Mouse (Mus musculus) thymus, postnatal 25 days (tissue): ENCODE measurements at regions not wholly inside any gene's neighbourhood (a gene's known extent, or its start where the extent isn't known, plus 50 kb on each side); places are given as distances from the start of the nearest gene placed in this dataset.

Source experiments
- DNase-seq: peaks from one replicate; pipeline ENCODE4 v3.0.0; 2022

DNA sequence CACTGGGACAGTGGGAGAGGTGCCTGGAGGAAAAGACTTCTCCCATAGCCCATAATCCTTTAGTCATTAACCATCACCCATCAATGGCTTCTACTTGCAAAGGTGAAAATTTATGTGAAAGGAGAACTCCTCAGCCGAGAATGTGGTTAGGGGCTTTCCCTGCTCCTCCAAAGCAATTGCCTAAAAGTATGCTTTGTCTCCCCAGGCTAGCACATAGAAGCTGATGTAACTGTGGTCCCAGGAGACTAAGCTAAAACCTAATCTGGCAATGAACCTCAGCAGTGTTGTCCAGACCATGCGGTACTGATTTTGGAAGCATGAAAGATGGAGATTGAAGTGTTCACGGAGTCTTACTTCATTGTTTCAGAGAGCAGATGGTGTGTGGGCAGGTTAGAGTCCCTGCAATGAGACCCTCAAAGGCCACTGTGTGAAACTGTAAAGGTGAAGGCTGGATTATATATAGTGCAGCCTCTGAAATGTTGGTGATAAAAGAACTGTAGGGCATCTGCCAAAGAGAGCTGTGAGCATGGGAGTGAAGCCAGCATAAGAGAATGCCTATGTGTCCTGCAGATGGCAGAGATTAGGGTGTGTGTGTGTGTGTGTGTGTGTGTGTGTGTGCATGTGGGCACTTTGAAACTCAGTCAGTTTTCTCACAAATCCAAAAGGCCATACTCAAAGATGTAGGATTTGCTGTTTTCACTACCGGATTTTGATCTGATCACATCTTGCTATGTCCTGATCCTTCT lies 289.6 kb upstream of the Fermt1 start:
- no peak for DNase-seq

DNA sequence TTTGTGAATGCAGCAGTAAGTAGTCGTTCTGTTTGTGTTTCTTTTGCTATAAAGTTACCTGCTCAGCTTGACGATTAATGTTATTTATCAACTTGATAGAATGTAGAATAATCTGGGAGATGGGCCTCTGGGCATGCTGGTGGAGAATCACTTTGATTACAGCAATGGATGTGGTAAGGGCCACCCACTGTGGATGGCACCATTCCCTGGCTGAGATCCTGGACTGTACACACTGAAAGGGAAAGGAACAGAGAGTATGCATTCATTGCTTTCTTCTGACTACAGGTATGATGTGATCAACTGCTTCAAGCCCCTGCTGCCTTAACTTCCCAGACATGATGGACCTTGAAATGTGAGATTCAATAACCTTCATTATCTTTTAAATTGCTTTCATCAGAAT lies 299.8 kb upstream of the Bmp2 start:
- DNase-seq, result no peak

DNA sequence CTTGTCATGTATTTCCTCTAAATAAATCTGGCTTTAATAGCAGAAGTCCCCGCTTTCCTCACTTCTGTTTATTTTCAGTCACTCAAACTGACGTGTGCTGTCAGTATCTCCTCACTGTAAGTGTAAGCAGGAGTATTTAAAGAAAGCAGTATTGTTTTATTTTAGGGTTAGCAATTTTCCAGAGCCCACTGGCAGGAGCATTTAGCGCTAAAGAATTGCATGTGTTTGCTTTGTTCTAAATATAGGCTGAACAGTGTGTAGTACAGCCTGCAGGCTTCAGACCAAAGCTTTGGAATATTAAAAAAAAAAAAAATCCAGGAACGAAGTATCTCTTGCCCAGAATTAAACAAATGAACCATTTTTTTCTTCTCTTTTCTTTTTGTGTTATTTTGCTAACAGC lies 277.5 kb upstream of the Bmp2 start:
- no peak for DNase-seq

DNA sequence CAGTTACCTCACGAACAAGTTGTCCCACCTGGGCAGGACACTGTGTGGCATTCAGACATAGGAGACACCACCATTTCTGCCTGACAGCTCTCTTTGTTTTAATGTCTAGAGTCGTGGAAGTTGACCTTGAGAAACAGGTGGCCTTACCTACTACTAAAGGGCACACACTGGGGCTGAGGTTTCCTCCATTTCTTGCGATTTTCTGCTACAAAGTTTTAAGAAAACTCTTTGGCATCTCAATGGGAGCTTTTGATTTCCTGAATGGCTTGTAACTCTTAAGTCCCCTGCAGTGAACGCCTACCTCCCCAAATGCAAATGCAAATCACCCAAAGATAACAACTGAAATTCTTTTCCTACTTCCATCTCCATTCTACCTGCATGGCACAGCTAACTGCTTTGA lies 273.4 kb upstream of the Bmp2 start:
- no peak for DNase-seq

DNA sequence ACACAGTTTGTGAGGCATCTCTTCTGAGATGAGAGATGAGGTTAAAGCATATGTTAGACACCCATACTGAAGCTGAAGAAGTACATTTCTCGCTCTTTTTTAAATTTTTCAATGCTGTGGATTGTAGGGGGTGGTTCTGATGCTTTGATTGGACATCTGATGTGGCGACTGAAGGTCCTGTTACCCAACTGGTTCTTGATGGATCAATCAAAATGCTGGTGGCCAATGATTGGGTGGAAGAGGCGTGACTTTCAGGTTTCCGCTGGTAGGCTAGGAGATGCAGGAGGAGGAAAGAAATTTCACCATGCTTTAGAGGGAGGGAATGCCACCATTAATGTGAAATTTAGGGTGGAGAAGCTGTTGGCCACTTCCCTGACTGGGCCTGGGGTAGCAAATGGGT lies 272.7 kb upstream of the Bmp2 start:
- DNase-seq, result no peak

DNA sequence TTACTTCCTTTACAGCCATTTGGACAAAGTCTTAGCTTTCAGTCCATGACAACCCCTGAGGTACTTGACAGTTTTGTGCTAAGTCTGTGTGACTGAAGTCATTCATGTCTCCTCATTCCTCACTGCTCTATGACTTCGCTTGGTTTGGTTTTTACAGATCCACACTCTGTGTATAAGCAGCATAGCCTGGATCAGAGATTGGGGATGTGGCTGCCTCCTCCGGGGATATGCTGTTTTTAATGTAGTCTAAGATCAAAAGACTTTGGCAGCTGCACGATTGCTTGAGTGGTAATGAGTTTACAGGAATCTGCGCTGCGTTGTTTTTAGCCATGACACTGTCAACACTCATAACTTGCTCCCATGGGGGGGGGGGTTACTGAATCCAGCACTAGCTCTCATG lies 269.3 kb upstream of the Bmp2 start:
- DNase-seq, result no peak

DNA sequence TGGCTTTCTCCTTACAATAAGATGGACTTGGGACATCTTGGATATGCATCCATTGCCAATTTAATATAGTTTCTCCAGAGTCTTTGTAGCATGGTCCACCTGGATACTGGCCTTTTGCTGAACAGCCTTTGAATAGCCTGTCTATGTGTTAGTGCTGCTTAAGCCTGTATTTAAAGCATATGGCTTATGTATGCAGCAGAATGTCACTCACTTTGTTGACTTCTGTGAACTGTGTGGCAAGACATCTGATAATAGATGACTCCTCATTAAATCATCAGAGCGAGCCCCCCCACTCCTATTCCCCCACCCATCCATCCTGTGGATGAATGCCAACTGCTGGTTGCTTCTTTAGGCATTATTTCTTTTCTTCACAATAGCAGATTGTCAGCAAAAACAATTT lies 268.2 kb upstream of the Bmp2 start:
- DNase-seq, result no peak

DNA sequence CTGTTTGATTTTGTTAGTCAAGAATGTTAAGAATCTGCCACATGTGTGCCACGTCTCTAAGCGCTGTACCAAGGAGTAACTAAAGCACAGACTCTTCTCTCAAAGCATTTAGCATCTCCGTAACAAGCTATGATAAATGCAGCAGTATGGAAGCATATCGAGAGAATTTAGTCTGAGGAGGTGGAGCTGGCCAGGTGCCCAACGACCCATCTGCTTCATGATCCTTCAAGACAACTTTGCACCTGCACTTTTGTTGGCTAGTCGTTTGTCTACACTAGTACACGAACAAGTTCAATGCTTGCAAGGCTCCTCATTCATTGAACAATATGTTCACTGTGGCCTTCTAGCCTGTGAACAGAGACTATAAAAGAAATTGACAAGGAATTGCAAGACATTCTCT lies 257.8 kb upstream of the Bmp2 start:
- no peak for DNase-seq

DNA sequence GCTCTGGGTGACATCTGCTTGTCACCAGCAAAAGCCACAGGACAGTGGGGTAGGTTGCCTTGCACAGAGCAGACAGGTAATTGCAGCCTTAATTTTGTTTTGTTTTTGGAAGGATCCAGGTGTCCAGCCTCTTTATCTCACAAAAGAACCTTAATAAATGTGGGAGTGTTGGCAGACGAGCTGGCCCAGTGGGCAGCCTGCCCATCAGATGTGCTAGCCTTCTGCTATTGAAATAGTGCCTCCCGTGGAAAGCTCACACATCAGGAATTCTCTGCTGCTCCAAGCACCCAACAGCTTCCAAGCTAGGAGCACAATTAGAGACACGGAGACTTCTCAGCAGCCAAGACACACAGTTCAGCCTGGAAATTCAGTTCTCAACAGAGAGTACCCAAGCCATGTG lies 246.0 kb upstream of the Bmp2 start:
- no peak for DNase-seq

DNA sequence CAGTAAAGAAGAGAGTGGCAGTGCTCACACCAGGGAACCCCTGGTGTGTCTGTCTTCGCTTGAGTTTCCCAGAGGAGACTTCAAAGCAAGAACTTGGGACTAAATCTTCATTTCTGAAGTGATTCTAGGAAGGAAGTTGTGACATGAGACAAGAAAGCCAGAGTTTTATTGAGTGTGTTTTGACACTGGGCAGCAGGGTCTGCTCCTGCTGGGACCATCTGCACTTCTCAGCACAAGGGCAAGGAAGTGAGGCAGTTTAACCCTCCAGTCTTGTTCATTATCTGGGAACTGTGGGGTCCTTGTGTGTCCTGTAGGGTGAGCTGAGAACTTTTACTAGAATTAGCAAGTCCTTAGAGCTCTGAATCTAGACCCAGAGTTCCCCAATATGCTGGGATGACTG lies 241.0 kb upstream of the Bmp2 start:
- DNase-seq, result no peak

DNA sequence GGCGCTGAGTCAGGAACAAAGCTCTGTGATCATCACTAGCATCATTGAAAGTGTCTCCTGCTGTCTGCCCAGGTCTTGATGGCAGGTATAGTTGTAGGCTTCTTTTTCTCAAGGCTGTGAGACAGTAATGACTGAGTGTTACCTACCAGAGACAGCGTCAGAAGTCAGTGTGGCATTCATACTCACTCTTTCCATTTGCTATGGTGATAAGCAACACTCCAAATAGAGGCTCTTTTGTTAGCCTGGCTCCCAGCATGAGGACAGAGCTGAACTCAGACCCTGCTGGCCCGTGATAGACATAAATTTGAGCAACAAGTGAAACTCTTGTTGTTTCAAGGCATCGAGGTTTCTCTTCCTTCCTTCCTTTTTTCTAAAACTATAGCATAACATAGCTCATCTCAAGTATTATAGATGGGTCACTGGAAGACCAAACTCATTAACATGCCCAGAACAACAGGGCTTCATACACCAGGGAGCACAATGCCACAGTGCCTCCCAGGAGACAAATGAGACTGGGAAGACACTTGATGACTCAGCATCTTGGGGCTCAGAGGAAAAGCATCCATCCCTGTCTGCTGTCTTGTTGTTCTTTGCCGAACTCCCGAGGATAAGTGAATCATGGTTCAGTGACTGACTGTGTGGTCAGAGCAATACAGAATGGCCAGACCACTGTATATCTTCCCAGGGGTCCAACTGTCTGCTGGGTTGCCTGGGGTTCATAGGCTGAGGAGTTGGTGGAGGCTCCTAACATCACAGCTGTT lies 225.5 kb upstream of the Bmp2 start:
- DNase-seq, result no peak

DNA sequence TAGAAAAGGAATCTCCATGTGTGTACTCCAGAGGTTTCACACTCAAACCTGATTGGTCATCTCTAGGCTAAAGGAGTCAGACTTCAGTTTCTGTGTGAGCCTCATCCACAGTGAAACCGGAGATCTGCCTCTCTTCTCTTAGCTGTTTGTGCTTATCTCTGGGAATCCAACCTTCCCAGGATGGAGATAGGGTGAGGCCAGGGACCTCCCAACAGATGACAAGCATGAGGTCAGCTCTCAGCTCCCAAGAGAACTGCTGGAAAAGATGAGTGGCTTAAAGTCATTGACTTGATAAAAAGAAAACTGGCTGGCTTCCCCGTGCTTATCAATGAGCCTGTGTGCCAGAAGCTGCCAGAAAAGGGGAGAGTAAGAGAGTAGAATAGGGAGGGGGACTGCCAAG lies 224.3 kb upstream of the Bmp2 start:
- no peak for DNase-seq

DNA sequence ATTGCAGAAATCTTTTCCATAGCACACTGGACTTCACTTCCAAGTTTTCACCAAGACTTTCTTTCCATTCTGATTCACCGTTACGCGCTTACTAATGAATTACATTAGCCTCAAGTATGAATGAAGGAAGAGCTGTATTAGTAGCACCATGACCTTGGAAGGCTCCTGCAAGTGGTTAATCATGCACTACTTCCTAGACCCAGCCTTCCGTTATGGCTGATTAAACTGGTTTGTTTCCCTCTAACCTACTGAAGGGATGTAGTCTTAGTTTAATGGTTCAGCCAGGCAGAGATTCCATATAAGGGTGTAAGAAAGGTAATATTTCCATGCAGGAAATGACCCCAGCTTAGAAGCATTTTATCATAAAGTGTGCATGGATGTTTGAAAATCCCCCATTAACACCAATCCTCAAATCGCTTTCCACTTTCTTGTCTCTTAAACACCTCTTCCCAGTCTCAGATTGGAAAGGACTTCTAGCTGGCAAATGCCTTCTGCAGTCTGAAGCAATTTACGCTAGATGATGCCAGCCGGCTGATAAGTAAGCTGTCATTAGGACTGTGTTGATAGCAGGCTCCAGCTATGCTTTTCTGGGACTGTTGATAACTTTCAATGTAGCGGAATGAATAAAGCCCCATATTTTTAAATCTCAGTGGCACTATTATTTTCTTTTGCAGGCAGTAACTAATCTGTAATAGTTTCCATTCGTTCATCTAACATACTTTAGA lies 215.6 kb upstream of the Bmp2 start:
- no peak for DNase-seq

DNA sequence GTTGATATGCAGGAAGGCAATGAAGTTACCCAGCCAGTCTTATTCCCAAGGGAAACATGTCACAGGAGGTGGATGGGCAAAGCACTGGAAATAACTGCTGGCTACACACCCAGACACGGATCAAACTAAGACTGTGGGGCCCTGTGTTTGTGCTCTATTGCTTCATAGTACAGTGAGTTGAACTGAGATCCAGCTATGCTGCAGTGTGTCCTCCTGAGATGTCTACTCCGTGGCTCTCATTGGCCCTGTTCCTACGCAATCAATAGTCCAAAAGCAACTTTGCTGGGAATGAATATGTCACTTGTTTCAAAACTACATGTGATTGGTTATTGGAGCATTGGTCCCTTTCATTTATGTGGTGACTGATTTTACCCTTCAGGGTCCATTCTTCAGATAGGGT lies 213.8 kb upstream of the Bmp2 start:
- DNase-seq, result no peak

DNA sequence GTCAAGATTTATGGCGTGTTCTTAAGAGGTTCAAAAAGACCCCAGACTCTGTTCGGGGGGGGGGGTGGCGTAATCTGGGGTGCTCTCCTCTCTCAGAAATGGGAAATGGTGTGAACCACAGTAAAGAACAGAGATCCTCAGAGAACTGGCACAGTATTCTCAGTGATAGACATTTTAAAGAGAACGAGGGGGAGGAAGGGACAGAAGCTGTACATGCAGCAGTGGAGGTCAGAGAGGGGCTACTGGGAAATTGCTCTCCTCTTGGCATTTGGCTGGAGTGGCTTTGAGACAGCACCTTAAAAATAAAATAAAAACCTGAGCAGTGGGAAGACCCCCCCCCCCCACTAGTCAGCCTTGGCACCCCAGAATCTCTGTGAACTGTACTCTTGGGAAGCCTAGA lies 210.6 kb upstream of the Bmp2 start:
- DNase-seq, result no peak

DNA sequence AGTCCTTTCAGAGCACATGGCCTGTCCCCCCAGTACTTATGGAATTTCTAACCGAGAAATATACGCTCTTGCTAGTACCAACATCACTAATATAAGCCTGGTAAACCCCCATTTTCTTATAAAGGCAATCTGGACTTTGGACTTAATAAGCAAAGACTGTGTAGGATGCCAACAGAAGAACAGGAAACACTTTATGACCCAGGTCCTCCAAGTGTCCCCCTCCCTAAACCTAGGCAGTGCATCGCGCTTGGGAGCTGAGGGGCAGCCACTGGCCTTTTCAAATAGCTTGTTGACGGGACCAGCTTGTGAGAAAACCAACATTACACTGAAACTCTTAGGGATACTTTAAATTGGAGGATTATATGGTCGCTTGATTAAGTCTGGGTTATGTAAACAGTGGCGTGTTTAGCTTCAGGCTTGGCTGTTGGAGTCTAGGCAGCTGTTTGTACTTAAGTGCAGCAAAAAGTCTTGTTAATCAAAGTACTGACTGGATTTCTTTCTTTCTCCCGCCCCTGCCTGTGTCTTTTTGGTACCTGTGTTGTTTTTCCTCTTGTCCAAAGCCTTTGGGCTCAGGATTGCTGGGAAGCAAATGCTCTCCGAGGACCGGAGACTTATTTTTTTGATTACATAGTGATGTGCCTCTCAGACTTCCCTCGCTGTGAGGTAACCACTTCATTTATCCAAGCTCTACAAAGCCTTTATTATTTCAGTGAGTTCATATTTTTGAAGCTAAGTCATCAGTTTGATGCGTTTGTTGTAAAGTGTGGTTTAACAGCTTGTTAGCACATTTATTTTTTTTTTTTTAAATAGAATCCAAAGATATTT lies 205.8 kb upstream of the Bmp2 start:
- DNase-seq, result no peak

DNA sequence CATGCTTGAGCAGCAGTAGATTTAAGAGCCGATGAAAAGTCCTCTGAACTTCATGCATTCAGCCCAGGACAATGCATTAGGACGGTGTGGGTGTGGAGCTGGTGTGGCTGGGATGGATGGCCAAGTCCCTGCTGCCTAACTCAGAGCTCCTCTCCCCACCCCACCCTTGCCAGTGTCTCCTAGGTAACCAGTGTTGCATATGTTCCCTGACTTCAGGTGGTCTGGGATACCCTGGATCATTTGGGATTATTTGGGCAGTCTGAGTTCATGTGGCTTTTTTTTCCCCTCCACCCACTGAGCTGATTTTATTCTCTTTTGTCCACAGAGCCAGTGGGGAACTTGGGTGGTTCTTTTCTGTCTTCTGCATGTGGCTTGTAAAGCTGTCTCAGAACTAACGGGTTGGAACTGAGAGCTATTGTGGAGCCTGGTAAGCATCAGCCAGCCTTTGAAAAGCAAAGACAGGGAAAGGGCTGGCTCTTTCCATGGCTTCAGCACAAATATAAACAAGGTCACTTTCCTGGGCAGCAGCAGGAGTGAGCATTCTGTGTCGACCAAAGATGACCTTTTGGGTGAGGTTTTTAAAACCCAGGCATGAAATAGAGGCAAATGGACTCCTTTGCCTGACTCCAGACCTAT lies 205.1 kb upstream of the Bmp2 start:
- DNase-seq, result no peak

DNA sequence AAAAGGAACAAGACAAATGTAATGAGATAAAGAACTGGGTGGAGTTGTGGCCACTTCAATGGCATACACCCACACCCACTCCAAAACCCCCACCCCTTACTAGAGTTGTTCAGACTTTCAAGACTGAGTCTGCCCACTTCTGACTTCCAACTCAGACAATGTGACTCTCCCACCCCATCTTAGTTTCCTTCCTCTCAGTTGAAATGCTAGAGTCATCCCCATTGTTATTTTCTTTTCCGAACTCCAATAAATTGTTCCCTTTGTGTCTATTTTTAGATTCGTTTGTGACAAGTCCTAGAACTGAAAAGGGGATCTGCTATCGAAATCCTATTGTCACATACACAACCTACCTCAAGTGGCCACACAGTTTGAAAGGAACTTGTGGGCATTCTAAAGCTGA lies 200.7 kb upstream of the Bmp2 start:
- no peak for DNase-seq

DNA sequence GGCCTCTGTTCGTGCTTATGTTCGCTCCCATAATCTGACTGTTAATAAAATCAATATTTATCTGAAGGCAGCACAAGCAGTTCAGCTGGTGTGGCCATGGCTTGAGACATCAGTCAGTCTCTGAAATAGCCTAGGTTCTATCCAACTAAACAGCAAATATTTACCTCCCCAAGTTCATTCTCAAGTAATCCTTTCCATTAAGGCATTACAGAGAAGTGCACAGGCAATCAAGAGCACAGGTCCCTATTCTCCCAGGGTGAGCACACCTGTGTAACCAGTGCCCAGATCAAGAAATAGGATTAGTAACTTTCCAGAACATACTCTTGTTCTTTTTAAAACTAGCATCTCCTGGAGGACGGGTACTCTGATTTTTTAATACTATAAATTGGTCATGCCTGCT lies 199.2 kb upstream of the Bmp2 start:
- DNase-seq, result no peak

DNA sequence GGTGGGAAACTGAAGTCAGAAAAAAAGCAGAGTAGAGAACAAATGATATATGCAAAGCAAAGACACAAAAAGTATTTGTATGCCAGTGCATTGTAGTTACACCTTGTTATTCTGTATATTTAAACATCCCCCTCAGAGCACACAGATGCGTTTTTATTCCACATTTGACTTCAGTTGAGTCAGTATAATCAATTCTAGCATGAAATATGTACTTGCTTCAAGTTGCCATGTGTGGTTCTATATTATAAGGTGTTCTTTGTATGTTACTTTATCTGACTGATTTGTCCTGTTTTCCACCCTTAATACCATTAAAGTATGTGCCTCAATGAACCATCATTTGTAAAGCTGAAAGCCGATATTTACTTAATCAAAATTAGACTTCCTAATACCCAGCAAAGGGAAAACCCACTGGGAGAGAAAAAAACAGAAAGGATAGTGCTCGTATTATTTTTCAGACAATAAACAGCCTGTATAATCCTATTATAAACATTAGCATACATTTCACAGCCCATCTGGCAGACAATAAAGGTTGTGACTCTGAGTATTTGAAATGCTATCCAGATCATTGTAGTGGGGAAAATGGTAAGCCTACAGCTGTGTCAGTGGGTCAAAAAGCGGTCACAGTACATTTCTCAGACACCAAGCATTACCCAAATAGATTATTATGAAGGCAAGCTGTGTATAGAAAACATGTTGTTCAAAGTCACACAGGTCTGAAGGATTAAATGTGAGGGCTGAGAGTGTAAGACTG lies 189.1 kb upstream of the Bmp2 start:
- no peak for DNase-seq

DNA sequence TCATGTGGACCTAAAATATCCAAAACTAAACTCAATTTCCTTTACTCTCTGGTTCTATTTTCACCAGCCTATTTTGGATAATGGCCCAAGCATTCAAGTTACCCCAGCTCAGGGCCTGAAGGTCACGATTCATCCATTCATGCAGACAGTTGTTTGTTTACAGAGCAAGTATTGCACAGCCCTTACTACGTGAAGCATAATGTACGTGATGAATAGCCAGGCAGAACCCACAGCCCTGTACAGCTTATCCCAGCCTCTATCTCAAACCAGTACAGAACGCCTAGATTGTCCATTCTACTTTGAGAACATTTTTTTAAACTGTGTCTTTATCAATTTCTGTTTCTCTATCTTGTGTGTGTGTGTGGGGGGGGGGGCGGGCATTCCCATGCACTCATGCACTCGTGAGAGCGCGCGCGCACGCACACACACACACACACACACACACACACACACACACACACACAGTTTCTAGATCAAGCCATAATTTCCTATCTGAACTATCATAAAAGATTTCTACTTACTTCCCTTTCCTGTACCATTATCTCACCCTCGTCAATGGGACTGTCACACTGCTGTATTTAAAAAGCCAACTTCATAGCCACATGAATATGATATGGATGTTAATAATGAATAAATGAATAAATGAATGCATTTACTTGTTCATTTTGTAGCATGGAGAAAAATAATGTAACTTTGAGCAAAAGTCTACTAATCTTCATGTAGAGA lies 180.3 kb upstream of the Bmp2 start:
- no peak for DNase-seq
